Mouse (Mus musculus) limb, embryonic 11.5 days (tissue): ENCODE measurements at regions not wholly inside any gene's neighbourhood (a gene's known extent, or its start where the extent isn't known, plus 50 kb on each side); places are given as distances from the start of the nearest gene placed in this dataset.

ENCODE experiments used
- ATAC-seq: fragments of 200-750 bp; cut with Nextera tagmentation; 2 replicates; pipeline ENCODE4 v1.8.0; 2017; ENCODE audit warnings: low read depth; ENCODE audit not compliant: insufficient number of reproducible peaks, low FRiP score, low TSS enrichment
- DNase-seq: peaks from one replicate; pipeline ENCODE4 v3.0.0-alpha.2; 2015; ENCODE audit warnings: low spot score
- H3K27ac ChIP-seq: fragments of 300-500 bp; sonication (generic); replicated peaks from 2 replicates; pipeline ENCODE4 v1.5.1; 2014; ENCODE audit warnings: low read depth, mild to moderate bottlenecking, low read length
- H3K27me3 ChIP-seq: fragments of 300-500 bp; sonication (generic); 2 replicates; pipeline ENCODE4 v1.6.1; 2014; ENCODE audit warnings: mild to moderate bottlenecking, low read length, mixed read lengths; ENCODE audit not compliant: control insufficient read depth, insufficient read depth
- H3K36me3 ChIP-seq: fragments of 300-500 bp; sonication (generic); 2 replicates; pipeline ENCODE4 v1.6.1; 2014; ENCODE audit warnings: mild to moderate bottlenecking, low read length, moderate library complexity, mixed read lengths; ENCODE audit not compliant: control insufficient read depth, insufficient read depth
- H3K4me1 ChIP-seq: fragments of 300-500 bp; sonication (generic); 2 replicates; pipeline ENCODE4 v1.6.1; 2014; ENCODE audit warnings: low read length, mixed read lengths; ENCODE audit not compliant: control insufficient read depth, insufficient read depth
- H3K4me2 ChIP-seq: fragments of 300-500 bp; sonication (generic); 2 replicates; pipeline ENCODE4 v1.6.1; 2014; ENCODE audit warnings: low read depth, mild to moderate bottlenecking, moderate library complexity; ENCODE audit not compliant: severe bottlenecking
- H3K4me3 ChIP-seq: fragments of 300-500 bp; sonication (generic); 2 replicates; pipeline ENCODE4 v1.5.1; 2014; ENCODE audit warnings: low read depth, low read length
- H3K9ac ChIP-seq: fragments of 300-500 bp; sonication (generic); 2 replicates; pipeline ENCODE4 v1.6.1; 2014; ENCODE audit warnings: mild to moderate bottlenecking, low read length
- H3K9me3 ChIP-seq: fragments of 300-500 bp; sonication (generic); 2 replicates; pipeline ENCODE4 v1.6.1; 2016; ENCODE audit warnings: low read length; ENCODE audit not compliant: control insufficient read depth
- WGBS: fragments of 180-500 bp; shearing (Covaris S2); extraction: QIAGEN DNeasy Blood & Tissue Kit; methylation state at CpG from one replicate; pipeline ENCODE4 v1.1.7; 2014; 5-methylcytosine and 5-hydroxymethylcytosine counted together

- DNase-seq = no peak
- 87% methylated on average over 11 of the region's 11 CpGs for WGBS
- H3K4me3 ChIP-seq = no peak overlapping the region
These were observed 72.0 kb upstream of the 4933415F23Rik start for GRCm38 (mm10) chr1:23174022-23174421.

GRCm38 (mm10) chr1:23173054-23173802 is 71.2 kb upstream of the 4933415F23Rik start:
- WGBS = 77% methylated on average over 7 of the region's 7 CpGs
- no peaks in the 10 kb centered on the region for H3K27me3 ChIP-seq

More at GRCm38 (mm10) chr1:23174022-23174421, 72.0 kb upstream of the 4933415F23Rik start:
- H3K36me3 ChIP-seq = no peaks in the 10 kb centered on the region
- H3K4me2 ChIP-seq = no peak overlapping the region
- H3K4me1 ChIP-seq = no peaks in the 10 kb centered on the region
- H3K27me3 ChIP-seq = no peaks in the 10 kb centered on the region
- H3K9ac ChIP-seq = no peak overlapping the region
- ATAC-seq = no peak
- H3K27ac ChIP-seq = no peak overlapping the region
- H3K9me3 ChIP-seq = no peaks in the 10 kb centered on the region

GRCm38 (mm10) chr1:23171336-23171735 is 69.3 kb upstream of the 4933415F23Rik start:
- H3K36me3 ChIP-seq = no peaks in the 10 kb centered on the region
- 92% methylated on average over 2 of the region's 2 CpGs for WGBS
- H3K4me1 ChIP-seq = no peaks in the 10 kb centered on the region
- H3K9ac ChIP-seq = no peak overlapping the region
- no peaks in the 10 kb centered on the region for H3K9me3 ChIP-seq
- DNase-seq (no peak), ATAC-seq (no peak)
- H3K4me3 ChIP-seq = no peak overlapping the region
- H3K27ac ChIP-seq = no peak overlapping the region
- H3K4me2 ChIP-seq = no peak overlapping the region
- H3K27me3 ChIP-seq = no peaks in the 10 kb centered on the region

More at GRCm38 (mm10) chr1:23173054-23173802, 71.2 kb upstream of the 4933415F23Rik start:
- Histone ChIP-seq H3K4me1 (no peaks in the 10 kb centered on the region), H3K4me3 (no peak overlapping the region), H3K9me3 (no peaks in the 10 kb centered on the region), H3K27ac (no peak overlapping the region), H3K36me3 (no peaks in the 10 kb centered on the region), H3K4me2 (no peak overlapping the region), H3K9ac (no peak overlapping the region)
- no peak for DNase-seq
- ATAC-seq = no peak

- no peak for DNase-seq
- no peaks in the 10 kb centered on the region for H3K4me1 ChIP-seq
- no peaks in the 10 kb centered on the region for H3K27me3 ChIP-seq
- 82% methylated on average over 2 of the region's 2 CpGs for WGBS
- H3K9me3 ChIP-seq = no peaks in the 10 kb centered on the region
- no peak for ATAC-seq
- H3K36me3 ChIP-seq = no peaks in the 10 kb centered on the region
- H3K9ac ChIP-seq = no peak overlapping the region
- H3K4me2 ChIP-seq = no peak overlapping the region
- no peak overlapping the region for H3K27ac ChIP-seq
- no peak overlapping the region for H3K4me3 ChIP-seq
These were observed 68.7 kb upstream of the 4933415F23Rik start for GRCm38 (mm10) chr1:23170711-23171110.

- H3K27me3 ChIP-seq = no peaks in the 10 kb centered on the region
- 92% methylated on average over 4 of the region's 4 CpGs for WGBS
These were observed 66.5 kb upstream of the 4933415F23Rik start for GRCm38 (mm10) chr1:23168504-23168903.

GRCm38 (mm10) chr1:23163371-23163935 is 61.4 kb upstream of the 4933415F23Rik start:
- H3K36me3 ChIP-seq = no peaks in the 10 kb centered on the region
- 83% methylated on average over 5 of the region's 5 CpGs for WGBS

More at GRCm38 (mm10) chr1:23168504-23168903, 66.5 kb upstream of the 4933415F23Rik start:
- no peaks in the 10 kb centered on the region for H3K36me3 ChIP-seq
- ATAC-seq (no peak), DNase-seq (no peak)
- H3K4me3 ChIP-seq = no peak overlapping the region
- no peak overlapping the region for H3K27ac ChIP-seq
- no peak overlapping the region for H3K4me2 ChIP-seq
- no peaks in the 10 kb centered on the region for H3K9me3 ChIP-seq
- H3K4me1 ChIP-seq = no peaks in the 10 kb centered on the region
- no peak overlapping the region for H3K9ac ChIP-seq

GRCm38 (mm10) chr1:23162766-23163165 is 60.7 kb upstream of the 4933415F23Rik start:
- WGBS = 86% methylated on average over 6 of the region's 6 CpGs
- no peaks in the 10 kb centered on the region for H3K4me1 ChIP-seq
- H3K27me3 ChIP-seq = no peaks in the 10 kb centered on the region
- no peak overlapping the region for H3K9ac ChIP-seq
- DNase-seq = no peak
- no peaks in the 10 kb centered on the region for H3K9me3 ChIP-seq
- no peak overlapping the region for H3K27ac ChIP-seq
- H3K4me3 ChIP-seq = no peak overlapping the region
- H3K36me3 ChIP-seq = no peaks in the 10 kb centered on the region
- ATAC-seq = no peak
- no peak overlapping the region for H3K4me2 ChIP-seq

More at GRCm38 (mm10) chr1:23163371-23163935, 61.4 kb upstream of the 4933415F23Rik start:
- no peak overlapping the region for H3K27ac ChIP-seq
- H3K4me1 ChIP-seq = no peaks in the 10 kb centered on the region
- H3K4me3 ChIP-seq = no peak overlapping the region
- H3K9ac ChIP-seq = no peak overlapping the region
- DNase-seq (no peak), ATAC-seq (no peak)
- no peaks in the 10 kb centered on the region for H3K9me3 ChIP-seq
- no peaks in the 10 kb centered on the region for H3K27me3 ChIP-seq
- no peak overlapping the region for H3K4me2 ChIP-seq
